Mouse (Mus musculus) c-Kit-positive CD71-positive TER-119-negative erythroid progenitor cells, embryonic 14.5 days (primary cell): ENCODE results near the gene Immp2l.
"Not testable (repeated sequence)": the region's sequence is repeated elsewhere in the genome, so short reads cannot be mapped to it uniquely, and the experiment has no call there.

ENCODE experiments used
- DNase-seq: peaks from one replicate; pipeline ENCODE4 v3.0.0-alpha.2; 2013; ENCODE audit warnings: low read depth

The Immp2l gene

GRCm38 (mm10) chr12:41682141-41682540 is 658.3 kb downstream of the Immp2l start:
- no peak for DNase-seq

- DNase-seq: no peak
Measured at GRCm38 (mm10) chr12:41689809-41690208, 665.9 kb downstream of the Immp2l start.

- DNase-seq: no peak
Measured at GRCm38 (mm10) chr12:41710608-41711007, 686.7 kb downstream of the Immp2l start.

GRCm38 (mm10) chr12:41716946-41717345 is 693.1 kb downstream of the Immp2l start:
- no peak for DNase-seq

DNA sequence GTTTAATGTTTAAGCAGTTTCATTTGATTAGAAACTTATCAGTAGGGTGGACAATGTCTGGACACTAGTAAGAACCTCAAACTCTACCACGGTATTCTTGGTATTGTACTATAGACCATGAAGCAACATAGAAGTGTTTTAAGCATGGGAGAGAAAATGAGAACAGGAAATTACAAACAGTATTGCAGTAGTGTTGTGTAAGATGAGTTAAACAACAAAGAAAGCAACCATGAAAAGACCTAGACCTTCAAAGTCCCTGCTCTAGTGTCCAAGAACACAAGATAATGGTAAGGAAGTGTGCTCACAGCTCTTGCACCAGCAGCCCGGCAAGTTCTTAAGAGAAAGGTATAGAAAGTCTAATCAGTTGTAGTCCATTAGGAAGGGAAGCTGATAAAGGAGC is 700.7 kb downstream of the Immp2l start:
- no peak for DNase-seq

DNA sequence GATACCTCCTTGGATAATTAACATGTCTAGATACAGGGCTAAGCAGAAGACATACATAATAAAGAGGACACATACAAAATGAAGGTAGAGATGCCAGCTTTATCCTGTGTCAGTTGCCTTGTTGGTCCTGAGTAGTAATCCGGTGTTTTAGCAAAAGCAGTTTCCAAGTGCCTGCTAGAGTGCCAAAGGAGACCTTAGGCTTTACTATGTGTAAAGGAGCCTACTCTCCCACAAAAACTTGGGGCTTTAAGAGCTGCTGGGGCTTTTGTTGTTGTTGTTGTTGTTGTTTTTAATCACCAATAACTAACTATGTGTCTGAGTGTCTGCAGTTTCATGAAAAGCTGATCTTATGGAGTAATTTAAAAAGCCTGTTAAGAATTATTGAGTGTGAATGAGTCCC is 702.8 kb downstream of the Immp2l start:
- no peak for DNase-seq

- DNase-seq: no peak
Measured at GRCm38 (mm10) chr12:41727221-41727620, 703.3 kb downstream of the Immp2l start.

GRCm38 (mm10) chr12:41727764-41728338 is 704.0 kb downstream of the Immp2l start:
- DNase-seq: no peak

GRCm38 (mm10) chr12:41728467-41728866 is 704.6 kb downstream of the Immp2l start:
- no peak for DNase-seq

- DNase-seq: no peak
Measured at GRCm38 (mm10) chr12:41729780-41730179, 705.9 kb downstream of the Immp2l start.

- no peak for DNase-seq
Measured at GRCm38 (mm10) chr12:41733168-41733567, 709.3 kb downstream of the Immp2l start.

DNA sequence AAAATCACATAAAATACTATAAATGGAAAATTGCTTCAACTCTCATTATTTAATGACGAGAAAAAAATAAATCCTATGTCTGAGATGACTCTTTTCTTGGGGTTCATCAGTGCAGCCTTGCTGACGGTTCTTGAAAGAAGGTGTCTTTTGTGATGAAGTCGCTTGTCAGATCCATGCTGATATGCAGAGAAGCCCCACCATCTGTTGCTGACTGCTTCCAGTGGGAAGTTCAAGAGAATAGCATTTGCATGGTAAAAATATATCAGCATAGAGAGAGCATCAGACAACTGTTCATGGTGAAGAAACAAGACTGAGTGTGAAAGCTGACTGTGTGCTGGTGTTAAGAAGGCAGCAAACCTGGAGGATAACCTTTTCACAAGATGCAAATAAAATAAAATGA is 719.0 kb downstream of the Immp2l start:
- no peak for DNase-seq

GRCm38 (mm10) chr12:41763396-41763795 is 739.5 kb downstream of the Immp2l start:
- no peak for DNase-seq

GRCm38 (mm10) chr12:41773961-41774360 is 750.1 kb downstream of the Immp2l start:
- no peak for DNase-seq

DNA sequence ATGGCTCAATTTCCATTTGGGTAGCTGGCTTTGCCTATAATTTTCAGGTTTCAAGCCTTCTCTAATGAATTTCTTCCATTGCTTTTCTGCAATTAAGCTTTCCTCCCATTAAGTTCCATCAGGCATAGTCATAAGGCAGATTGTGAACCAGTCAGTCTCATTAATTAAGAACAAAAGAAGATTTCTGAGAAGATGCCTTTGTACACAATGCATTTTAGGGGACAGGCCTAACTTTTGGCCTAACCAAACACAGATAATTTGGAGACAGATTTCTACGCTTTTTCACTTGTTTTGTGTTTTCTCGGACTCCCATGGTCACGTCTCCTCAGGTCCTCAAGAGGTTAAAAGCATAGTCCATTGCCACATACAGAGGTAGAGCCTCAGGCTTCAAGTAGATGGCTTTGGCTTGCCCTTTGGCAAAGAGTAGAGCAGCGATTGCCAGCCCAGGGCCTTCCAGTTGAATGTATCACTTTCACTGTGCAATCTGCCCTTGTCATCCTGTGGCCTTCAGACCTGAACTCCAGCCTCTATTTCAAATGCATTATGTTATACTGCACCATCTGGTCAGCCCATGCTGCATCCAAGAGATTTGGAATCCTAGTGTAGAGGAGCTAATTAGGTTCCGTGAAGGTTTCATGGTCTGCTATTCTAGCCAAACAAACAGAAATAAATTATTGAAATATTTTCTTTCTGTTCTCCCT is 750.9 kb downstream of the Immp2l start:
- DNase-seq: no peak

DNA sequence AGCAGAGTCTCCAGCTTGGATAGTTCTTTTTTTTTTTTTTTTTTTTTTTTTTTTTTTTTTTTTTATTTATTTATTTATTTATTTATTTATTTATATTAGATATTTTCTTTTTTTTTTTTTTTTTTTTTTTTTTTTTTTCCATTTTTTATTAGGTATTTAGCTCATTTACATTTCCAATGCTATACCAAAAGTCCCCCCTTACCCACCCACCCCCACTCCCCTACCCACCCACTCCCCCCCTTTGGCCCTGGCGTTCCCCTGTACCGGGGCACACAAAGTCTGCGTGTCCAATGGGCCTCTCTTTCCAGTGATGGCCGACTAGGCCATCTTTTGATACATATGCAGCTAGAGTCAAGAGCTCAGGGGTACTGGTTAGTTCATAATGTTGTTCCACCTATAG is 753.9 kb downstream of the Immp2l start:
- DNase-seq: not testable (repeated sequence)

- not testable (repeated sequence) for DNase-seq
Measured at GRCm38 (mm10) chr12:41793681-41794080, 769.8 kb downstream of the Immp2l start.

GRCm38 (mm10) chr12:41829517-41829916 is 805.6 kb downstream of the Immp2l start:
- DNase-seq: no peak

DNA sequence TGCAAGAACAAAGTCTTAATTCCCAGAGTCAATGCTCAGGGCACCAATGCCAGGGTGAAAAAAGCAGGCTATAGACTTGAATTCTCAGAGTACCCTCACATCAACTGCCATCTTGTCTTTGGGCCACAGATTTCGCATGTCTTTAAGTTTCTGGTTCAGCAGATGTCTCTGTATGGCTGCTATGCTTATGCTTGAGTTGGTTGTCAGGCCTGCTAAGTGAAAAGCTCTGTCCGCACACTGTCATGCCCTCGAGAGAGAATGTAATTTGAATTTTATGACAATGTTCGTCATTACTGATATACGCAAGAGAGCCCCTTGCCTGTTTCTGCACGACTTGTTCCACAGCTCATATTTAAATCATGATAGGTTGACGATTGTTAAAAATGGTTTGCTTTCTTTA is 807.8 kb downstream of the Immp2l start:
- no peak for DNase-seq

DNA sequence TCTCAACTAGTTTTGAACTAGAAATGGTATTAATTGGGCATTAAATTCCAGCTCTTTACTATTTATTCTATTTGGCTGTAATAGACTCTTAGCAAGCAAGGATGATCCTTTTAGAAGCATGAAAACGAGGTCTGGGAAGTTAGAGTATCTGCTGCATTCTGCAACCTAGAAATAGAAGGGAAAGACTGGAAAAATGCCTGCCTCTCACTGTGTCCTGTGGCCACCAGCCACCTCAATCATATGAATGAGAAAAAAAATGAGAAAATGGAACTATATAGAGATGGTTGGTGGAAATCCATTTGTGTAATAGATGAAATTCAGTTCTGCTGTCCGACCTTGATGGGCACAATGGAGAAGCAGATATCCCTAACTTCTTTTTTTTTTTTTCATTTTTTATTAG is 810.8 kb downstream of the Immp2l start:
- DNase-seq: no peak

- DNase-seq: no peak
Measured at GRCm38 (mm10) chr12:41838334-41838847, 814.5 kb downstream of the Immp2l start.

GRCm38 (mm10) chr12:41839241-41839640 is 815.4 kb downstream of the Immp2l start:
- DNase-seq: no peak

DNA sequence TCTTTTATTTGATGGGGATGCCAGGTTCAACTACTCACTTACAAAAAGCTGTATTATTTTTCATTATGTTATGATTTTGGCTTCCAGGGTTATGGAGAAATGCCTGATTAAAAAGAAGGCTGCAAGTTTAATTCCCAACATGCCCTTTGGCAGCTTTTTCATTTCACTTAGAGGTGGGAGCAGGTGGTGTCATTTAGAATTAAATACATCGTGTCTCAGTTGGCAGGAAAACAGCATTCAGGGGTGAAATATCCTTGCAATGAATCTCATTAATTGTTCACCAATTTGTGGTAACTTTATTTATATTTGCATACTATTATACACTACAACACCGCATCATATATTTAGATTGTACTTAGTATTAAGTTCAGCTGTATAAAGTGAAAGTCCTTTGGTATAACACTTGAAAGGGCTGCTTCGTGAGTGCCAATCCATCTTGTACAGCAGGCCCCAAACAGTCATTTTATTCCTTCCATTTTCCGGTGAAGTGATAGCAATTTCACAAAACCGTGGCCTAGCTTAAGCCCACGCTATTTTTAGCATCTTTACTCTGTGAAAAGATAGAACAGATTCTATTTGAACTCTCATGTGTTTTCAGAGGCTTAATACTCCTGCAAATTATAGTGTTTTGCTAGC is 818.9 kb downstream of the Immp2l start:
- DNase-seq: no peak
